Mouse (Mus musculus) hindbrain, embryonic 12.5 days (tissue): ENCODE measurements around the gene Anp32b. TPM values are rescaled to one million over a fixed set of nuclear protein-coding genes. Genes with fewer than 3 reads are reported as not detected.

Source experiments
- ATAC-seq: fragments of 200-750 bp; cut with Nextera tagmentation; 2 replicates; pipeline ENCODE4 v1.8.0; 2017; ENCODE audit warnings: moderate TSS enrichment; ENCODE audit not compliant: low FRiP score
- H3K27ac ChIP-seq: fragments of 300-500 bp; sonication (generic); 2 replicates; pipeline ENCODE4 v1.5.1; 2016; ENCODE audit warnings: mild to moderate bottlenecking
- H3K27me3 ChIP-seq: fragments of 300-500 bp; sonication (generic); 2 replicates; pipeline ENCODE4 v1.6.1; 2016; ENCODE audit warnings: mild to moderate bottlenecking
- H3K36me3 ChIP-seq: fragments of 300-500 bp; sonication (generic); 2 replicates; pipeline ENCODE4 v1.6.1; 2016; ENCODE audit warnings: mild to moderate bottlenecking
- H3K4me1 ChIP-seq: fragments of 300-500 bp; sonication (generic); 2 replicates; pipeline ENCODE4 v1.6.1; 2016
- H3K4me2 ChIP-seq: fragments of 300-500 bp; sonication (generic); replicated peaks from 2 replicates; pipeline ENCODE4 v1.6.1; 2016; ENCODE audit warnings: mild to moderate bottlenecking
- H3K4me3 ChIP-seq: fragments of 300-500 bp; sonication (generic); 2 replicates; pipeline ENCODE4 v1.5.1; 2016; ENCODE audit warnings: mild to moderate bottlenecking
- H3K9ac ChIP-seq: fragments of 300-500 bp; sonication (generic); 2 replicates; pipeline ENCODE4 v1.6.1; 2016; ENCODE audit warnings: mild to moderate bottlenecking, moderate library complexity
- H3K9me3 ChIP-seq: fragments of 300-500 bp; sonication (generic); replicated peaks from 2 replicates; pipeline ENCODE4 v1.6.1; 2016; ENCODE audit warnings: mild to moderate bottlenecking
- WGBS: fragments of 180-500 bp; shearing (Covaris S2); methylation state at CpG from one replicate; pipeline ENCODE4 v1.1.7; 2016; 5-methylcytosine and 5-hydroxymethylcytosine counted together
- polyA plus RNA-seq: library from polyadenylated mRNA; unstranded; fragments of >200 nt; fragmentation: Nextera tagmentation; extraction: Ambion mirVana; gene quantifications from 2 replicates; pipeline ENCODE4 v1.2.1, GENCODE M21; 2016

Anp32b gene
- polyA plus RNA-seq, 1 experiment from 2014 or later, result 207 TPM

- Histone ChIP-seq H3K4me2 (no peak overlapping the region), H3K9ac (no peak overlapping the region), H3K36me3 (no peaks in the 10 kb centered on the region), H3K4me1 (no peaks in the 10 kb centered on the region), H3K9me3 (no peaks in the 10 kb centered on the region), H3K27ac (no peak overlapping the region), H3K4me3 (no peak overlapping the region), H3K27me3 (no peaks in the 10 kb centered on the region)
- WGBS, result 77% methylated on average over 4 of the region's 4 CpGs
- no peak for ATAC-seq
Measured at GRCm38 (mm10) chr4:46442501-46442900, 8.2 kb upstream of the Anp32b start.

- Histone ChIP-seq H3K9me3 (no peaks in the 10 kb centered on the region), H3K9ac (no peak overlapping the region), H3K4me3 (no peak overlapping the region), H3K27me3 (no peaks in the 10 kb centered on the region), H3K36me3 (no peaks in the 10 kb centered on the region), H3K4me2 (no peak overlapping the region), H3K4me1 (no peaks in the 10 kb centered on the region), H3K27ac (no peak overlapping the region)
- WGBS, result 49% methylated on average over 9 of the region's 9 CpGs
- ATAC-seq, result no peak
Measured at GRCm38 (mm10) chr4:46445237-46445945, 5.3 kb upstream of the Anp32b start.

- Histone ChIP-seq H3K4me2 (no peak overlapping the region), H3K36me3 (no peaks in the 10 kb centered on the region), H3K27ac (no peak overlapping the region), H3K4me3 (no peak overlapping the region), H3K9me3 (no peaks in the 10 kb centered on the region), H3K4me1 (peaks cover 3% of the 10 kb centered on the region; the same call in 1 of the 2 replicates), H3K9ac (no peak overlapping the region), H3K27me3 (no peaks in the 10 kb centered on the region)
- no peak for ATAC-seq
- 53% methylated on average over 1 of the region's 1 CpGs for WGBS
Measured at GRCm38 (mm10) chr4:46447461-46447860, 3.2 kb upstream of the Anp32b start.

GRCm38 (mm10) chr4:46448886-46449285, 1.8 kb upstream of the Anp32b start:
- ATAC-seq, result no peak
- WGBS, result 48% methylated on average over 6 of the region's 6 CpGs
- no peaks in the 10 kb centered on the region for H3K27me3 ChIP-seq

GRCm38 (mm10) chr4:46450020-46450518, 633 bp upstream of the Anp32b start:
- Histone ChIP-seq H3K36me3 (no peaks in the 10 kb centered on the region), H3K4me2 (peak overlapping the region; percentile 81), H3K9me3 (no peaks in the 10 kb centered on the region), H3K9ac (peak overlapping the region; percentile 99; the same call in 1 of the 2 replicates), H3K27me3 (no peaks in the 10 kb centered on the region), H3K27ac (peak overlapping the region; percentile 99; the same call in 1 of the 2 replicates), H3K4me3 (peak overlapping the region; percentile 94), H3K4me1 (peaks cover 21% of the 10 kb centered on the region)
- 37% methylated on average over 7 of the region's 7 CpGs for WGBS
- ATAC-seq, result no peak

More at GRCm38 (mm10) chr4:46448886-46449285, 1.8 kb upstream of the Anp32b start:
- Histone ChIP-seq H3K27ac (no peak overlapping the region), H3K4me3 (no peak overlapping the region), H3K9me3 (no peaks in the 10 kb centered on the region), H3K9ac (no peak overlapping the region), H3K4me2 (no peak overlapping the region), H3K36me3 (no peaks in the 10 kb centered on the region), H3K4me1 (peaks cover 14% of the 10 kb centered on the region)

GRCm38 (mm10) chr4:46451240-46451757, 597 bp downstream of the Anp32b start:
- WGBS, result under 1% methylated on average over 57 of the region's 70 CpGs

GRCm38 (mm10) chr4:46451758-46452480, 1.2 kb downstream of the Anp32b start:
- H3K4me3 ChIP-seq, result peak overlapping the region; percentile 94
- 0 out of 2 replicates have a peak, but pooled peaks cover under 1% of the 10 kb centered on the region for H3K36me3 ChIP-seq
- peak; percentile 51 for ATAC-seq
- H3K9ac ChIP-seq, result peak overlapping the region; percentile 99
- H3K4me1 ChIP-seq, result peaks cover 23% of the 10 kb centered on the region
- H3K27ac ChIP-seq, result peak overlapping the region; percentile 99
- WGBS, result under 1% methylated on average over 88 of the region's 111 CpGs
- no peaks in the 10 kb centered on the region for H3K27me3 ChIP-seq
- H3K4me2 ChIP-seq, result peak overlapping the region; percentile 81
- H3K9me3 ChIP-seq, result no peaks in the 10 kb centered on the region

More at GRCm38 (mm10) chr4:46451240-46451757, 597 bp downstream of the Anp32b start:
- no peaks in the 10 kb centered on the region for H3K9me3 ChIP-seq
- H3K4me3 ChIP-seq, result peak overlapping the region; percentile 94
- ATAC-seq, result peak; percentile 49
- peaks cover 23% of the 10 kb centered on the region for H3K4me1 ChIP-seq
- no peaks in the 10 kb centered on the region for H3K27me3 ChIP-seq
- no peaks in the 10 kb centered on the region for H3K36me3 ChIP-seq
- H3K9ac ChIP-seq, result peak overlapping the region; percentile 99
- H3K27ac ChIP-seq, result peak overlapping the region; percentile 99
- H3K4me2 ChIP-seq, result peak overlapping the region; percentile 81

- WGBS, result under 1% methylated on average over 19 of the region's 19 CpGs
- Histone ChIP-seq H3K9ac (peak overlapping the region; percentile 99), H3K36me3 (0 out of 2 replicates have a peak, but pooled peaks cover 4% of the 10 kb centered on the region), H3K9me3 (no peaks in the 10 kb centered on the region), H3K27me3 (no peaks in the 10 kb centered on the region), H3K4me3 (peak overlapping the region; percentile 94), H3K4me2 (peak overlapping the region; percentile 81), H3K27ac (peak overlapping the region; percentile 99), H3K4me1 (peaks cover 23% of the 10 kb centered on the region)
- ATAC-seq, result peak; percentile 13; the same call in 1 of the 2 replicates
Measured at GRCm38 (mm10) chr4:46452481-46452850, 1.8 kb downstream of the Anp32b start.

- Histone ChIP-seq H3K4me3 (peak overlapping the region; percentile 94), H3K4me2 (peak overlapping the region; percentile 81), H3K36me3 (0 out of 2 replicates have a peak, but pooled peaks cover 4% of the 10 kb centered on the region), H3K4me1 (peaks cover 23% of the 10 kb centered on the region), H3K27me3 (no peaks in the 10 kb centered on the region), H3K9me3 (no peaks in the 10 kb centered on the region), H3K9ac (peak overlapping the region; percentile 99), H3K27ac (0 out of 2 replicates have a peak overlapping the region, but pooled peaks have one; percentile 99)
- WGBS, result 40% methylated on average over 13 of the region's 13 CpGs
- ATAC-seq, result no peak
Measured at GRCm38 (mm10) chr4:46452855-46453719, 2.4 kb downstream of the Anp32b start.

- Histone ChIP-seq H3K9me3 (no peaks in the 10 kb centered on the region), H3K27ac (no peak overlapping the region), H3K4me3 (no peak overlapping the region), H3K9ac (no peak overlapping the region), H3K27me3 (no peaks in the 10 kb centered on the region), H3K36me3 (0 out of 2 replicates have a peak, but pooled peaks cover 4% of the 10 kb centered on the region), H3K4me1 (peaks cover 23% of the 10 kb centered on the region), H3K4me2 (no peak overlapping the region)
- ATAC-seq, result no peak
- WGBS, result 83% methylated on average over 5 of the region's 5 CpGs
Measured at GRCm38 (mm10) chr4:46454097-46454864, 3.6 kb downstream of the Anp32b start.

- 89% methylated on average over 4 of the region's 4 CpGs for WGBS
- ATAC-seq, result no peak
Measured at GRCm38 (mm10) chr4:46456762-46457161, 6.1 kb downstream of the Anp32b start.

More at GRCm38 (mm10) chr4:46456762-46457161, 6.1 kb downstream of the Anp32b start:
- Histone ChIP-seq H3K4me3 (no peak overlapping the region), H3K9ac (no peak overlapping the region), H3K36me3 (peaks cover 10% of the 10 kb centered on the region), H3K27ac (no peak overlapping the region), H3K4me1 (peaks cover 23% of the 10 kb centered on the region), H3K27me3 (no peaks in the 10 kb centered on the region), H3K9me3 (no peaks in the 10 kb centered on the region), H3K4me2 (no peak overlapping the region)
